Mouse (Mus musculus): ENCODE results near the gene Sema6b. TPM values are rescaled to one million over a fixed set of nuclear protein-coding genes. Genes with fewer than 3 reads are reported as not detected.

Gene Sema6b
- polyA plus RNA-seq, 1 experiment from 2014 or later: 19.0 TPM

GRCm38 (mm10) chr17:56125276-56125630 lies 14.9 kb downstream of the Sema6b start:
- Histone ChIP-seq H3K4me3 (no peak overlapping the region), H3K9me3 (peaks cover 7% of the 10 kb centered on the region; the same call in 1 of the 2 replicates), H3K9ac (no peak overlapping the region), H3K36me3 (replicated peaks) (peaks cover 53% of the 10 kb centered on the region), H3K4me2 (no peak overlapping the region), H3K27me3 (replicated peaks) (peaks cover 44% of the 10 kb centered on the region), H3K27ac (no peak overlapping the region), H3K4me1 (no peaks in the 10 kb centered on the region; the same call in 1 of the 2 replicates)
- 80% methylated on average over 4 of the region's 4 CpGs for WGBS
- ATAC-seq (replicated peaks): no peak

- Histone ChIP-seq H3K27me3 (replicated peaks) (peaks cover 50% of the 10 kb centered on the region), H3K9me3 (peaks cover 7% of the 10 kb centered on the region; the same call in 1 of the 2 replicates), H3K4me3 (0 out of 2 replicates have a peak overlapping the region, but pooled peaks have one; percentile 4), H3K4me1 (no peaks in the 10 kb centered on the region; the same call in 1 of the 2 replicates), H3K9ac (no peak overlapping the region), H3K36me3 (replicated peaks) (peaks cover 48% of the 10 kb centered on the region), H3K27ac (no peak overlapping the region), H3K4me2 (peak overlapping the region; percentile 36)
- no peak for ATAC-seq (replicated peaks)
- WGBS: 11% methylated on average over 52 of the region's 59 CpGs
These were observed 15.5 kb downstream of the Sema6b start for GRCm38 (mm10) chr17:56124377-56125275.

- WGBS: 50% methylated on average over 58 of the region's 59 CpGs
- H3K27me3 ChIP-seq (replicated peaks): peaks cover 58% of the 10 kb centered on the region
- no peak overlapping the region for H3K4me3 ChIP-seq
- no peak overlapping the region for H3K9ac ChIP-seq
- peaks cover 7% of the 10 kb centered on the region; the same call in 1 of the 2 replicates for H3K9me3 ChIP-seq
- peak overlapping the region; percentile 36 for H3K4me2 ChIP-seq
- ATAC-seq (replicated peaks): no peak
- H3K36me3 ChIP-seq (replicated peaks): peaks cover 42% of the 10 kb centered on the region
- H3K4me1 ChIP-seq: no peaks in the 10 kb centered on the region; the same call in 1 of the 2 replicates
- H3K27ac ChIP-seq: no peak overlapping the region
These were observed 16.3 kb downstream of the Sema6b start for GRCm38 (mm10) chr17:56123681-56124340.

GRCm38 (mm10) chr17:56123161-56123560 lies 17.0 kb downstream of the Sema6b start:
- no peak overlapping the region for H3K4me2 ChIP-seq
- no peak overlapping the region for H3K4me3 ChIP-seq
- peaks cover 39% of the 10 kb centered on the region for H3K36me3 ChIP-seq (replicated peaks)
- no peak overlapping the region for H3K9ac ChIP-seq
- H3K4me1 ChIP-seq: no peaks in the 10 kb centered on the region; the same call in 1 of the 2 replicates
- peaks cover 64% of the 10 kb centered on the region for H3K27me3 ChIP-seq (replicated peaks)
- H3K9me3 ChIP-seq: peaks cover 7% of the 10 kb centered on the region; the same call in 1 of the 2 replicates
- ATAC-seq (replicated peaks): no peak
- H3K27ac ChIP-seq: no peak overlapping the region
- 92% methylated on average over 12 of the region's 12 CpGs for WGBS

- ATAC-seq (replicated peaks): no peak
- H3K9ac ChIP-seq: no peak within 1 kb of the TSS
- WGBS: 63% methylated on average over 2 of the region's 2 CpGs
- H3K4me1 ChIP-seq: peaks cover 6% of the 10 kb centered on the region
- no peak within 1 kb of the TSS for H3K4me3 ChIP-seq
- peaks cover 65% of the 10 kb centered on the region for H3K27me3 ChIP-seq (replicated peaks)
- no peak within 1 kb of the TSS for H3K4me2 ChIP-seq
- H3K27ac ChIP-seq: no peak within 1 kb of the TSS
- H3K9me3 ChIP-seq: peaks cover 7% of the 10 kb centered on the region; the same call in 1 of the 2 replicates
- peaks cover 27% of the 10 kb centered on the region for H3K36me3 ChIP-seq (replicated peaks)
These were observed 18.3 kb downstream of the Sema6b start, which contains the start of gene Lrg1 for GRCm38 (mm10) chr17:56121826-56122225. TSS of gene Lrg1 (minus strand) at chr17:56122001.

GRCm38 (mm10) chr17:56119981-56120880 lies 19.9 kb downstream of the Sema6b start:
- peaks cover 22% of the 10 kb centered on the region for H3K36me3 ChIP-seq (replicated peaks)
- no peak overlapping the region for H3K4me2 ChIP-seq
- H3K9ac ChIP-seq: no peak overlapping the region
- ATAC-seq (replicated peaks): no peak
- peaks cover 63% of the 10 kb centered on the region for H3K27me3 ChIP-seq (replicated peaks)
- no peak overlapping the region for H3K4me3 ChIP-seq
- H3K27ac ChIP-seq: no peak overlapping the region
- H3K4me1 ChIP-seq: peaks cover 6% of the 10 kb centered on the region
- peaks cover 7% of the 10 kb centered on the region; the same call in 1 of the 2 replicates for H3K9me3 ChIP-seq
- 12% methylated on average over 66 of the region's 66 CpGs for WGBS

- Histone ChIP-seq H3K9me3 (peaks cover 7% of the 10 kb centered on the region; the same call in 1 of the 2 replicates), H3K4me1 (peaks cover 6% of the 10 kb centered on the region), H3K27me3 (replicated peaks) (peaks cover 55% of the 10 kb centered on the region), H3K9ac (no peak overlapping the region), H3K36me3 (replicated peaks) (peaks cover 21% of the 10 kb centered on the region), H3K4me3 (no peak overlapping the region), H3K27ac (no peak overlapping the region), H3K4me2 (no peak overlapping the region)
- WGBS: 42% methylated on average over 12 of the region's 12 CpGs
- ATAC-seq (replicated peaks): no peak
These were observed 20.7 kb downstream of the Sema6b start for GRCm38 (mm10) chr17:56119431-56119830.

- Histone ChIP-seq H3K4me1 (peaks cover 6% of the 10 kb centered on the region), H3K4me3 (peak within 1 kb of the TSS; percentile 27), H3K36me3 (replicated peaks) (no peaks in the 10 kb centered on the region), H3K4me2 (peak within 1 kb of the TSS; percentile 48), H3K9me3 (peaks cover 2% of the 10 kb centered on the region; the same call in 1 of the 2 replicates), H3K27ac (no peak within 1 kb of the TSS), H3K9ac (no peak within 1 kb of the TSS), H3K27me3 (replicated peaks) (peaks cover 42% of the 10 kb centered on the region)
- WGBS: 1% methylated on average over 27 of the region's 27 CpGs
- 0 out of 2 replicates have a peak, but pooled peaks have one; percentile 27 for ATAC-seq (replicated peaks)
These were observed 22.9 kb downstream of the Sema6b start, which contains the start of gene Plin5 for GRCm38 (mm10) chr17:56117251-56117710. TSS of gene Plin5 (minus strand) at chr17:56117596.

- no peaks in the 10 kb centered on the region for H3K36me3 ChIP-seq (replicated peaks)
- WGBS: 75% methylated on average over 10 of the region's 10 CpGs
- no peak overlapping the region for H3K4me3 ChIP-seq
- no peak overlapping the region for H3K4me2 ChIP-seq
- H3K4me1 ChIP-seq: peaks cover 6% of the 10 kb centered on the region
- H3K27me3 ChIP-seq (replicated peaks): peaks cover 31% of the 10 kb centered on the region
- H3K9me3 ChIP-seq: no peaks in the 10 kb centered on the region
- H3K9ac ChIP-seq: no peak overlapping the region
- no peak overlapping the region for H3K27ac ChIP-seq
- ATAC-seq (replicated peaks): no peak
These were observed 23.9 kb downstream of the Sema6b start for GRCm38 (mm10) chr17:56116193-56116592.

GRCm38 (mm10) chr17:56112743-56113142 lies 27.4 kb downstream of the Sema6b start:
- 73% methylated on average over 3 of the region's 3 CpGs for WGBS
- Histone ChIP-seq H3K27me3 (replicated peaks) (no peaks in the 10 kb centered on the region), H3K9me3 (no peaks in the 10 kb centered on the region), H3K36me3 (replicated peaks) (no peaks in the 10 kb centered on the region), H3K4me2 (no peak overlapping the region), H3K27ac (no peak overlapping the region), H3K4me1 (peaks cover 6% of the 10 kb centered on the region), H3K4me3 (no peak overlapping the region), H3K9ac (no peak overlapping the region)
- no peak for ATAC-seq (replicated peaks)

GRCm38 (mm10) chr17:56111864-56112263 lies 28.3 kb downstream of the Sema6b start:
- ATAC-seq (replicated peaks): peak; percentile 35
- no peaks in the 10 kb centered on the region for H3K36me3 ChIP-seq (replicated peaks)
- H3K4me1 ChIP-seq: no peaks in the 10 kb centered on the region
- 43% methylated on average over 5 of the region's 5 CpGs for WGBS
- no peak overlapping the region for H3K4me2 ChIP-seq
- H3K9ac ChIP-seq: no peak overlapping the region
- H3K4me3 ChIP-seq: no peak overlapping the region
- H3K27me3 ChIP-seq (replicated peaks): no peaks in the 10 kb centered on the region
- H3K9me3 ChIP-seq: no peaks in the 10 kb centered on the region
- no peak overlapping the region for H3K27ac ChIP-seq

Measured in midbrain, embryonic 15.5 days (tissue).